Mouse (Mus musculus) E14TG2a.4 (cell line): Measurements from ENCODE around the gene Hmbs.

Source experiments
- CTCF ChIP-seq: conservative IDR thresholded peaks from 2 replicates; pipeline ENCODE4 v1.5.1; 2014; ENCODE audit warnings: low read length
- POU5F1 ChIP-seq: IDR thresholded peaks from 2 replicates; pipeline ENCODE4 v1.6.1; 2014; ENCODE audit warnings: low read length, borderline replicate concordance

GRCm38 (mm10) chr9:44306532-44306931 lies 37.5 kb downstream of the Hmbs start:
- TF ChIP-seq CTCF (no peak), POU5F1 (no peak)
